Mouse (Mus musculus) myocyte (in vitro differentiated cells): ENCODE results near the gene Trpv1. TPM values are rescaled to one million over a fixed set of nuclear protein-coding genes. Genes with fewer than 3 reads are reported as not detected.

Source experiments
- H3K27me3 ChIP-seq: one replicate; pipeline ENCODE4 v1.6.1; 2011; ENCODE audit not compliant: control insufficient read depth, insufficient read depth, insufficient read length
- H3K36me3 ChIP-seq: one replicate; pipeline ENCODE4 v1.6.1; 2011; ENCODE audit not compliant: control insufficient read depth, insufficient read depth
- H3K4me2 ChIP-seq: one replicate; pipeline ENCODE4 v1.6.1; 2011; ENCODE audit warnings: low read depth, control low read depth
- H3K4me3 ChIP-seq: one replicate; pipeline ENCODE4 v1.5.1; 2011; ENCODE audit warnings: mild to moderate bottlenecking, control low read depth, moderate library complexity
- H3K79me2 ChIP-seq: one replicate; pipeline ENCODE4 v1.6.1; 2011; ENCODE audit not compliant: control insufficient read depth, insufficient read depth
- H3ac ChIP-seq: one replicate; pipeline ENCODE4 v1.6.1; 2011; ENCODE audit not compliant: control insufficient read depth, insufficient read length
- CEBPB ChIP-seq: IDR thresholded peaks from 2 replicates; pipeline ENCODE4 v1.6.1; 2011; ENCODE audit warnings: mild to moderate bottlenecking, moderate library complexity; ENCODE audit not compliant: poor library complexity, insufficient read depth, severe bottlenecking
- E2F4 ChIP-seq: IDR thresholded peaks from one replicate; pipeline ENCODE4 v1.6.1; 2011; ENCODE audit warnings: mild to moderate bottlenecking, control low read depth, moderate library complexity; ENCODE audit not compliant: insufficient read depth
- MAX ChIP-seq: IDR thresholded peaks from one replicate; pipeline ENCODE4 v1.6.1; 2011; ENCODE audit warnings: low read depth, mild to moderate bottlenecking, control low read depth
- MYOD1 ChIP-seq, 3 experiments: IDR thresholded peaks; one replicate each; pipeline ENCODE4 v1.6.1; 2011; ENCODE audit warnings: control low read depth in 2 of 3, low read depth in 2 of 3, mild to moderate bottlenecking in 2 of 3, moderate library complexity in 1 of 3; ENCODE audit not compliant: insufficient read length in 2 of 3, control insufficient read depth in 1 of 3
- MYOG ChIP-seq, 3 experiments: IDR thresholded peaks; one replicate each; pipeline ENCODE4 v1.6.1; 2011; ENCODE audit warnings: control low read depth in 2 of 3, low read depth in 2 of 3, mild to moderate bottlenecking in 2 of 3; ENCODE audit not compliant: insufficient read length in 2 of 3, control insufficient read depth in 1 of 3, insufficient read depth in 1 of 3
- POLR2A ChIP-seq: IDR thresholded peaks from one replicate; pipeline ENCODE4 v1.6.1; 2011; ENCODE audit warnings: low read depth, mild to moderate bottlenecking, control low read depth, moderate library complexity; ENCODE audit not compliant: insufficient read length
- POLR2AphosphoS2 ChIP-seq: IDR thresholded peaks from one replicate; pipeline ENCODE4 v1.6.1; 2011; ENCODE audit warnings: low read depth, control low read depth; ENCODE audit not compliant: insufficient read length
- REST ChIP-seq: IDR thresholded peaks from one replicate; pipeline ENCODE4 v1.6.1; 2011; ENCODE audit warnings: mild to moderate bottlenecking, control low read depth, moderate library complexity; ENCODE audit not compliant: insufficient read depth, insufficient read length
- SRF ChIP-seq: IDR thresholded peaks from one replicate; pipeline ENCODE4 v1.6.1; 2011; ENCODE audit warnings: low read depth; ENCODE audit not compliant: control insufficient read depth, insufficient read length
- TCF12 ChIP-seq: IDR thresholded peaks from one replicate; pipeline ENCODE4 v1.6.1; 2011; ENCODE audit warnings: mild to moderate bottlenecking, control low read depth; ENCODE audit not compliant: poor library complexity, insufficient read depth, severe bottlenecking
- TCF3 ChIP-seq: IDR thresholded peaks from one replicate; pipeline ENCODE4 v1.6.1; 2011; ENCODE audit warnings: low read depth, control low read depth; ENCODE audit not compliant: insufficient read length
- USF1 ChIP-seq: IDR thresholded peaks from one replicate; pipeline ENCODE4 v1.6.1; 2011; ENCODE audit warnings: low read depth, mild to moderate bottlenecking, control low read depth, moderate library complexity
- polyA plus RNA-seq: library from polyadenylated mRNA; unstranded; fragments of >200 nt; fragmentation: generic; extraction: Trizol; gene quantifications from one replicate; pipeline ENCODE4 v1.2.1, GENCODE M21; 2012; ENCODE audit warnings: missing spikeins

Trpv1 gene
- polyA plus RNA-seq, 1 experiment: 0.17 TPM

DNA sequence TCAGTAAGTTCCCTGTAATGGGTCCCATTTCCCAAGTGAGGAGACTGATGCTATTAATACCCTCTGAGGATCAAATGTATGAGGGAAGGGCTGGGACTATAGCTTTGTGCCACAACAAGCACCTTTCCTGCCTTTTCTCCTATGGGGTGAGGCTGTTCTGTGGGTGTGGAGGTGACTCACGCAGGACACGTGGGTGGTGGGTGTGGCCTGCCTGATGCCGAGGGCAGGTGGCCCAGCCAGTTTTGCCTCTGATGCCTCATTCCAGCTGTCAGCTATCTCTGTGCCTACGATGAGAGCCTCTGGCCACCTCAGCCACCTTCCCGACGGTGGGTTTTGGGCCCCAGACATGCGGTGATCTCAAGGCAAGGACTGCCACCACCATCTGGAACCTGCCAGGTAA, 33.2 kb downstream of the Trpv1 start, which contains the start of gene Trpv3:
Gene Trpv3 (plus strand): TSS at position 122 of the 400 bp plus-strand sequence.
- no peaks in the 10 kb centered on the region for H3K27me3 ChIP-seq
- no peak within 1 kb of the TSS for H3K4me3 ChIP-seq
- no peaks in the 10 kb centered on the region for H3K36me3 ChIP-seq
- TF ChIP-seq USF1 (peak; percentile 31), MYOD1 (IDR thresholded peaks at IDR 0.05; ENCODE audit: control insufficient read depth in 1 of 3, insufficient read length in 2 of 3, low read depth in 2 of 3) (peak in 2 of 3 experiments; percentile 66 to 90), REST (no peak), MYOG (IDR thresholded peaks at IDR 0.05; ENCODE audit: control insufficient read depth in 1 of 3, insufficient read depth in 1 of 3, insufficient read length in 2 of 3, low read depth in 2 of 3) (peak in 2 of 3 experiments; percentile 52 to 61)
- no peak within 1 kb of the TSS for H3ac ChIP-seq
- peak within 1 kb of the TSS; percentile 7 for H3K4me2 ChIP-seq
- no peaks in the 10 kb centered on the region for H3K79me2 ChIP-seq

DNA sequence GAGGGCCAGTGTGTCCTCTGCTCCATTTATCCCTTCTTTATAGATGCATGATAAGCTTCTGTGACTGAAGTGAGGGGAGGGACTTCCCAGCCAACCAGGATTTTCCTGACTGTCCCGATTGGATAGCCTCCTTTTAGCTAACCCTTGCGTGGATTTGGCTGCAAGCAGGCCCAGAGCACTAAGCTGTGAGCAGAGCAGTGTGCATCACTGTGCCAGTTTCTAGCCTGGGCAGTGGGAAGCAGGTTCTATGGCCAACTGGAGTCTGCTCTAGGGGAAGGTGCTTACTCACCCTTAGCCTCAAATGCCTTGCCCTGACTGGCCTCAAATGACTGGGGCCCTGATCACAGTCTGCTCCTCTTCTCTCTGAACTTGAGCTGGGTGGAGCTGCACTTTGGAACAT, 40.7 kb downstream of the Trpv1 start:
- no peak overlapping the region for H3K4me3 ChIP-seq
- no peak overlapping the region for H3K4me2 ChIP-seq
- TF ChIP-seq MAX: no peak
- TF ChIP-seq TCF3: no peak
- no peak for TF ChIP-seq REST
- no peaks in the 10 kb centered on the region for H3K79me2 ChIP-seq
- H3ac ChIP-seq: no peak overlapping the region
- no peaks in the 10 kb centered on the region for H3K27me3 ChIP-seq
- no peaks in the 10 kb centered on the region for H3K36me3 ChIP-seq

- no peak overlapping the region for H3K4me2 ChIP-seq
- no peak overlapping the region for H3ac ChIP-seq
- TF ChIP-seq E2F4 (no peak), MYOG (IDR thresholded peaks at IDR 0.05; ENCODE audit: control insufficient read depth in 1 of 3, insufficient read depth in 1 of 3, insufficient read length in 2 of 3, low read depth in 2 of 3) (no peak), POLR2AphosphoS2 (no peak), TCF12 (no peak), MYOD1 (IDR thresholded peaks at IDR 0.05; ENCODE audit: control insufficient read depth in 1 of 3, insufficient read length in 2 of 3, low read depth in 2 of 3) (no peak), USF1 (no peak), CEBPB (no peak), TCF3 (no peak), SRF (no peak), MAX (no peak), REST (no peak), POLR2A (no peak)
- no peaks in the 10 kb centered on the region for H3K79me2 ChIP-seq
- H3K4me3 ChIP-seq: no peak overlapping the region
- H3K36me3 ChIP-seq: no peaks in the 10 kb centered on the region
- no peaks in the 10 kb centered on the region for H3K27me3 ChIP-seq
Measured at GRCm38 (mm10) chr11:73280710-73281109, 46.6 kb downstream of the Trpv1 start.

DNA sequence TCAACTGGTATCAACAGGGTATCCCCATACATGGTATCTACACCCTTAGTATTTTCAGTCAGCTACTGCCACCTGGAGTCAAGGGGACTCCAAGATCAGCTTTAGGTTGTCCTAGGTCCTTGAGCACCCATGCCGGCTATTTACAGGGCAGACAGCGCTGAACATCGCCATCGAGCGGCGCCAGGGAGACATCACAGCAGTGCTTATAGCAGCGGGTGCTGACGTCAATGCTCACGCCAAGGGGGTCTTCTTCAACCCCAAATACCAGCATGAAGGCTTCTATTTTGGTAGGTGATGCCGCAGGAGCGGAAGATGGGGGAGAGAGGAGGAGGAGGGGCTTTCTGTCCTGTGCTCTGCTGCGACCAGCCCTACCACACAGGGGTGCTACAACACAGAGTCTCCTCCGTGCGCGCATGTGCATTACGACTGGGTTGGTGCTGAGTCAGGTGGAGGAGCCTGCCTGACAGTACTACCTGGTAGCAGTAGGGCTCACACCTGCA, 47.5 kb downstream of the Trpv1 start:
- H3K79me2 ChIP-seq: no peaks in the 10 kb centered on the region
- H3K4me2 ChIP-seq: no peak overlapping the region
- H3K36me3 ChIP-seq: no peaks in the 10 kb centered on the region
- H3K27me3 ChIP-seq: no peaks in the 10 kb centered on the region
- TF ChIP-seq E2F4 (no peak), TCF12 (no peak), MYOG (IDR thresholded peaks at IDR 0.05; ENCODE audit: control insufficient read depth in 1 of 3, insufficient read depth in 1 of 3, insufficient read length in 2 of 3, low read depth in 2 of 3) (no peak), CEBPB (no peak), USF1 (no peak), REST (no peak), POLR2AphosphoS2 (no peak), POLR2A (no peak), TCF3 (no peak), SRF (no peak), MAX (no peak), MYOD1 (IDR thresholded peaks at IDR 0.05; ENCODE audit: control insufficient read depth in 1 of 3, insufficient read length in 2 of 3, low read depth in 2 of 3) (no peak)
- H3K4me3 ChIP-seq: no peak overlapping the region
- H3ac ChIP-seq: no peak overlapping the region

- Histone ChIP-seq H3K79me2 (no peaks in the 10 kb centered on the region), H3K4me3 (no peak overlapping the region), H3K36me3 (no peaks in the 10 kb centered on the region), H3K27me3 (no peaks in the 10 kb centered on the region), H3K4me2 (no peak overlapping the region), H3ac (no peak overlapping the region)
- TF ChIP-seq REST (no peak), MAX (no peak), TCF12 (no peak), POLR2AphosphoS2 (no peak), MYOD1 (IDR thresholded peaks at IDR 0.05; ENCODE audit: control insufficient read depth in 1 of 3, insufficient read length in 2 of 3, low read depth in 2 of 3) (no peak), SRF (no peak), MYOG (IDR thresholded peaks at IDR 0.05; ENCODE audit: control insufficient read depth in 1 of 3, insufficient read depth in 1 of 3, insufficient read length in 2 of 3, low read depth in 2 of 3) (no peak), POLR2A (no peak), TCF3 (no peak), USF1 (no peak), CEBPB (no peak), E2F4 (no peak)
Measured at GRCm38 (mm10) chr11:73283369-73283768, 49.3 kb downstream of the Trpv1 start.
